Mouse (Mus musculus) ovary, postnatal 14 days (tissue): ENCODE results near the gene Wdfy3.
"Not testable (repeated sequence)": the region's sequence is repeated elsewhere in the genome, so short reads cannot be mapped to it uniquely, and the experiment has no call there.

Experiments
- DNase-seq: peaks from one replicate; pipeline ENCODE4 v3.0.0; 2022; ENCODE audit warnings: low spot score

The Wdfy3 gene

DNA sequence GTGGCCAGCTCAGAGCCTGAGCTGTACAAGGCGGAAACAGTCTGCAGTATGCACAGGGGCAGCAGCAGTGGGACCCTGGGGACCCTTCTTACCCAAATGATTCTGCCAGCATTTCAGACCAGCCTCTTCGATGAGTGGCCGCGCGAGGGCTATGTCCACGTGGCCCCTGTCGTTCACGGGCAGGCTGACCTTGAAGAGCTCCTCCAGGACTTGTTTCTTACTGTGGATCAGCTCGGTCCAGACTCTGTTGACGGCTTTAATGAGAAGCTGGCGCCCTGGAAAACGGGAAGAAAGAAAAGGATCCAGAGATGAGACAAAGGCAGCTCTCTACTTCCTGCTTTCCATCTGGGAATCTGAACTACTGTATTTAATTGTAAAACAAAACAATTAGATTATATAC, 184.7 kb downstream of the Wdfy3 start:
- no peak for DNase-seq

- no peak for DNase-seq
These were observed 187.5 kb downstream of the Wdfy3 start for GRCm38 (mm10) chr5:101882191-101882590.

DNA sequence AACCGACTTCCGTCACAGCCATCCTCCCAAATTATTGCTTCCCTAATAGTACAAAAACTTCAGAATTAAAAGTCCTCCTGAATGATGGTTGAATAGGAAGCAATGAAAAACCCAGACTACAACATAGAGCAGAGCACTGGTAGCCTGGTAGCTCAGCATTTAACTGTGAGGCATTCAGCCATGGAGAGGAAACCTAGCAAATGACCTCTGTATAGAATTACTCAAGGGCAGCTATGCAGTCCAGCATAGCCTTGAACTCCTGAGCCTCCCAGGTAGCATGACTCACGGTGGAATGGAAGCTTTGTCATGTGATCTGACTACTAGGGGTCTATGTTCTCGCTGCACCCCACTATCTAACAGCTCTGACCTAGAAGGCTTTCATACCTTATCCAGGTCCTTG, 189.8 kb downstream of the Wdfy3 start:
- DNase-seq = no peak

GRCm38 (mm10) chr5:101878403-101878802, 191.3 kb downstream of the Wdfy3 start:
- DNase-seq = no peak

- no peak for DNase-seq
These were observed 193.5 kb downstream of the Wdfy3 start for GRCm38 (mm10) chr5:101876185-101876584.

DNA sequence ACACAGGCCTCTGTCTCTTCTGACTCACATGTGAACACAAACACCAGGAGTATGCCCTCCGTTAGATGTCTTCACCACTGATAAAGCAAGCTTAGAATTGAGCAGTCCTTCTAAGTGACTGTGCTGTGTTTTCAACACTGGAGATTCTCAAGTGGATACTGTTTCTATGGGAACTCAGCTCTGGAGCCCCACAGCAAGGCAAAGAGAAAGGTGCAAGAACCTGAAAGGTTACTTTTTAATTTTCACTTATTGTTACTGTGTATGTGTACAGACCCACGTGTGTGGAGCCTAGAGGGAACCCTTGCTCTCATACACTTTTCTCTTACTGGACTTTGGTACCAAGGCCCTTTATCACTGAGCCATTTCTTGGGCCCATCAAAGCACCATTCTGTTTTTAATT, 203.0 kb downstream of the Wdfy3 start:
- DNase-seq = no peak

DNA sequence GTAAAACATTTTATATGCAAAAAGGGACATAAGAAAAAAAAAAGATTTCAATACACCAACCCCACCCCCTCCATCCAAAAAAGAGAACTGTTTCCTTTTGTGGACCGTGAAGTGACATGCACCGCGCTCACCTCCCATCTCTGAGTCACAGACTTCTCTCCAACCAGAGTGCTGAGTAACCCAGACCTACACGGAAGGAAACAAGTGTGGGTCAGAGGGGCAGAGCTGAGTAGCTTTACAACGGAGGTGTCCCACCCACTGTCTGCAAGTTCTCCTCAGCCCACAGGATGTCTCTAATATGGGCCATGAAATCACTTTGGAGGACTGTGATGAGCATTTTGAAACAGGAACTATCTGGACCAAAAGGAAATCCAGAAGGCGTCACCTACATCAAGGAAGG, 205.8 kb downstream of the Wdfy3 start:
- no peak for DNase-seq

- DNase-seq = no peak
These were observed 207.1 kb downstream of the Wdfy3 start for GRCm38 (mm10) chr5:101862651-101863050.

GRCm38 (mm10) chr5:101861786-101862571, 207.7 kb downstream of the Wdfy3 start:
- DNase-seq = no peak

DNA sequence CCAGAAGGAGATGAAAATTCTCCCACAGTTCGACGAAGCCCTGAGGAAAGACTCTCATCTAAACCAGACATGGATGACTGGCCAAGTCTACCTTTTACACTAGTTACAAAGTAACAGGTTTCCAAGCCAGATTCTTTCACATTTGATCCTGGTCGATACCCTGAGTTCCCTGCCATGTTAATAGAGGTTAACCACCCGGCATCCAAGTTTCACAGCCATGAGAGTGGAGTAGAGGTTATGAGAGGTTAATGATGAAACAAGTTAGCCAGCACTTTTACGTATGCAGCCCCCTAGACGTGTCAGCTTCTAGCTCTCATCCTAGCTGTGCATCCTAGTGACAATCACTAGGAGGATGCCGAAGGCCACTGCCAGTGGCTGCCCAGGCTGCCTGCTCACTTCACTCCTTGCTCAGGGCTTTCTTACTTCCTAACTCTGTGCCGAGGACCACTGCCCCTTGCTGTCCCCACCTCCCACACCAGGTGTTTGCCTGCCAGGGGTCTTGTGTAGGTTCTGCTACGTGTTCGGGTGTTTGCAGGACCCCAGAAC, 210.8 kb downstream of the Wdfy3 start:
- DNase-seq = no peak

DNA sequence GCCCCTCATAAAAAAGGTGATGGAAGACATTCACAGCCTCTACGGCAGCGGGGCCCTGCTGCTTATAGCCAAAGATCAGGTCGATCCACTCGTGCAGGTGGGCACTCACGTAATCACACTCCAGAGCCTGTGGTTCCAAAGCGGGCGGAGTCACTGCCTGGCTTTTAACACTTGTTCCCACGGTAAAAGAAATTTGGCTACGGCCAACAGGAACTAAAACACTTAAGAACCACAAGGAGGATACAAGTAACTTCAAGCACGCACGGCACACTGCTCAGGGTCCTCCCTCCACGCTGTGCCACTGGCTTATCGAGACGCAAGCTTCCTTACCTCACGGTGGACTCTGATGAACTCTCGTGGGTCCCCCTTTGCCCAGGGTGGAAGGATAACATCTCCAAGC, 214.2 kb downstream of the Wdfy3 start:
- DNase-seq = no peak

DNA sequence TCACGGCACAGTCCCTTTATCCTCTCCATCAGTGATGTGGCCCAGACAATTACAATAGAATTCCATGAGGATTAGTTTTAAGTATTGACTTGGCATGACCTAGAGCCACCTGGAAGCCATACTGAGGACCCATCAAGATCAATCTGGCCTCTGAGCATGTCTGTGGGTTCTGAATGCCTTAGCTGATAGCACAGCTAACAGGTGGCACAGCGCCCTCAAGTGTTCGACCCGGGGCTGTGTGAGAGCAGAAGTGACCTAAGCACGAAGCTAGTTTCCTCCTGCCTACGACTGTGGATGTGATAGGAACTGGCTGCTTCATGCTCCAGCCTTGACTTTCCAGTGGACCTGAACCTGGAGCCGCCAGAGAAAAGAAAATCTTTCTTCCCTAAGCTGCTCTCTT, 215.1 kb downstream of the Wdfy3 start:
- no peak for DNase-seq

DNA sequence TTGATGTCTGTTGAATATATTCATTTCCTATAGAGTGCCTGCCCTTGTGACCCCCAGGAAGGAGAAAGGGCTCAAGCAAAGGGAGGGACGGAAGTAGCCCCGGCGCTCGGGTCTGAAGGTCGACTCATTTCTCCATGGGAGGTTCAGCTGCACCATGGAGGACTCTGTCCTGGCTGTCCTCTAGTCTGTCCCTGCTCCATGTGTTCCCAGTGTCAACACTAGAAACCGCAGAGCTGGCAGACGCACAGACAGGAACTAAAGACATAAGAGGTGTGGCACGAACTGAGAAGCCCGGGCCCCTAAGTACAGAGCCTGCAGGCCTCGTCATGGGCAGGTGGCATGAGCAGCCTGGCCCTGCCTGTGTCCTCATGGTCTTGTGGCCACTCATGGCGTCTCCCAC, 215.6 kb downstream of the Wdfy3 start:
- no peak for DNase-seq

GRCm38 (mm10) chr5:101852116-101852680, 217.5 kb downstream of the Wdfy3 start:
- DNase-seq = no peak

DNA sequence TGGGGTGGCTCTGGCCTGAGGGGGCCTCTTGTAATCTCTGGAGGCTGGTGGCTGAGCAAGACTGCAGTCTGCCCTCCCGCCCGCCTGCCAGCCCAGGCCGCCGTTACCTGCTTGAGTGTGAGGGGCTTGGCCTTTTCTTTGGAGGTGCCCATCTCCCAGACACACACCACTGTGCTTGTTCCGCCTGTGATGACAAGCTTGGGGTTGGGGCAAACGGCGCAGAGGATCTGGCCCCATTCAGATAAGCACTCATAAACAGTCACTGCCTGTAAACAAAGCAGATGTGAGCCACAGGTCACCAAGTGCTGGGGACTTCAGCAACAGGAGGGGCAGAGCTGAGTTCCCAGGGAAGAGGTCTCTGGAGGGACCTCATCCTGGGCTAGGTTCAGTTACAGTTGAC, 218.6 kb downstream of the Wdfy3 start:
- DNase-seq = no peak

- no peak for DNase-seq
These were observed 222.0 kb downstream of the Wdfy3 start for GRCm38 (mm10) chr5:101847762-101848161.

- DNase-seq = no peak
These were observed 222.4 kb downstream of the Wdfy3 start for GRCm38 (mm10) chr5:101847323-101847722.

DNA sequence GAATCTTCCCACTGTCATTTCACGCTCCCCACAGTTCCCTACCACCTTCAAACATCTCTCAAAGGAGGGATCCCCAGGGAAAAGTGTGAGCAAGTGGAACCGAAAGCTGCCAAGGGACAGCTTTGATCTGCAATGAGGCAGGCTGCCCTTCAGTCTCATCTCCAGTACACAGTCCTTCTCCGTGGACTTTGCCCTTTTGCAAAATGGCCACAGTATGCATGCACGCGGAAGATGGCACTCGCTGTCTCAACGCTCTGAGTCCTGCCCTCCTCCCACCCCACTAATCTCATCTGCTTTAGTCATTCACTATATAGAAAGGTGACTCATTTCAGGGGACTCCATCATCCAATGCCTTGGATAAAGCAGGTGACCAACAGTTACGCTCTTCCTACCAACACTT, 223.8 kb downstream of the Wdfy3 start:
- DNase-seq = no peak

GRCm38 (mm10) chr5:101845011-101845410, 224.7 kb downstream of the Wdfy3 start:
- no peak for DNase-seq

GRCm38 (mm10) chr5:101840476-101840875, 229.2 kb downstream of the Wdfy3 start:
- no peak for DNase-seq

DNA sequence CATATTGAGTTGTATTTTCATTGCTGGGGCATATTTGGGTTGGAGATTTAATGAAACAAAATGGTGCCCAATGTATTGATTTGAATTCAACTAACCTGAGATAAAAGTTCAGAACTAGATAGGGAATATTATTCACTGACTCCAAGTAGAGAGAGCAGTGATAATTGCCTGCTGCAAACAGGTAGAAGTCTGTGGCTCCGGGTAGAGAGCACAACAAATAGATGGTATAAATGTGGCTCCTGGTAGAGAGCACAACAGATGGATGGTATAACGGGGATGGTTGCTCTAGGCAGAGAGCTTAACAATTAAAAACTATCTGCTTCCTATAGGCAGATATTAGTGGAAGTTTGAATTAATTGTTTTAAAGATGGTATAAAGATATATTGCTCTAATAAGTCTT, 232.1 kb downstream of the Wdfy3 start:
- DNase-seq = not testable (repeated sequence)

DNA sequence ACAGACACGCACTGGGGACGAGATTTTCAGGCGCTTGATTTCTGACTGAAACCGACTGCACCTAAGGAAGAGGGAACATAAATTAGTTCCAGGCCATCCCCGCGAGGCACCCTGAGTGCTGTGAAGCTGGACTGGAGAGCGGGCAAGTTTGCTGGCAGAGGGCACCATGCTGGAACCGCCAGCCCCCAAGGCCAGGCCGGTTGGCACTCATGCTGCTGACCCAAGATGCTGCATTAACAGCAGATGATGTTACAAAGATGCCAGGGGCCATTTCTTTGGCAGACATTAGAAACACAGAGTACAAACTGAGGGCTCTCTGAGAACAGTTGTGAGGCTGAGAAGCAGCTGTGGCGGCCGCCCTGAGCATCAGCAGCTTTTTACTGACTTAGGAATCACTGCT, 233.5 kb downstream of the Wdfy3 start:
- DNase-seq = no peak

DNA sequence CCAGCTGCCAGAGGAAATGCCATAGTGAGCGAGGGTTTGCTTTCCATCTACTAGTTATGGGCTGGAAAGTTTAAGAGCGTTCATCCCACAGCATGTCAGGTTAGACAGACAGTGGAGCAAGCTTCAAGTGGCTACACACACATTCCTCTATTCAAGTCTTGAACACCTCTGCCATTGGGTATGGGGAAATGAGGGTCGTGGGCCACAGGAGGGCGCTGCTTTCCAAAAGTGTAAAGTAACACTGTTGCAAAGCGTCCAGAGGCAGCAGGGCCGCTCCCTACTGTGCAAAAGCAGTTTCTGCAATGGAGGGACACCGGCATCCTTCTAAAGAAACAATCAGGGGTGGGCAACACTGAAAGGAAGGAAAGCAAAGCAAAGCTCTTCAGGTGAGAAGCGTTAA, 235.8 kb downstream of the Wdfy3 start:
- DNase-seq = no peak

GRCm38 (mm10) chr5:101832991-101833390, 236.7 kb downstream of the Wdfy3 start:
- DNase-seq = no peak
